Mouse (Mus musculus): ENCODE results near the gene Msmo1. TPM values are rescaled to one million over a fixed set of nuclear protein-coding genes. Genes with fewer than 3 reads are reported as not detected.

The Msmo1 gene
- polyA plus RNA-seq (2012; rRNA removed), result 32.2 and 55.1 TPM in 2 replicates

DNA sequence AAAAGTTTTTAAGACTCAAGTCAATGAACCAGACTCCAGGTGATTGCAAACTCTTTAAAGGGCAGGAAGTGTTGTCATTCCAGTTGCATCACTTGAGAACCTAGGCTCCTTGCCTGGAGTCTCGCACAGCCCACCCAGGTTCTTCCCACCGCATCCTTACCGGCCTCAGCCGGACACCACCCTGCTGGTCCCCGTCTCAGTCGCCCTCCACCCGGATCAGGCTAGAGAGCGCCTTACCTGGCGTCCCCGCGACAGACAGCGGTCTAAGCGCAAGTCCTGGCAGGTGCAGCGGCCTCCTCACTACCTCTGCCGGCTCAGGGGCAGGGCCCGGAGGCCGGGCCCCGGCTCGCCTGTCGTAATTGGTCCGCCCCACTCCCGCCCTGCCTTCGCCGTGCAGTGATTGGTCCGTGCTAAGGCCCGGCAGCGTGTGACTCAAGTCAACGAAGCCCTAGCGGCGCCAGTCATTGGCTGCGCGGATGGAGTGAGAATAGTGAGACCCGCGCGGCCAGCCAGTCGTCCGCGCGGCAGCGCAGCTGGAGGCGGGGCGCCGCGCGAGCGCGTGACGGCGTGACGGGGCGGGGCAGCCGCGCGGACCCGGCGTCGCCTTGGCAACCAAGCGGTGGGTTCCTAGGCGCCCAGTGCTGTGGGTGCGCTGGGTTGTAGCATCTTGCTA is at the start of gene Msmo1:
Gene Msmo1 (minus strand): TSS at position 522 of the 673 bp plus-strand sequence.
- WGBS, result under 1% methylated on average over 60 of the region's 60 CpGs
- peak; percentile 96 for DNase-seq (ENCODE audit: low read depth, low spot score)

DNA sequence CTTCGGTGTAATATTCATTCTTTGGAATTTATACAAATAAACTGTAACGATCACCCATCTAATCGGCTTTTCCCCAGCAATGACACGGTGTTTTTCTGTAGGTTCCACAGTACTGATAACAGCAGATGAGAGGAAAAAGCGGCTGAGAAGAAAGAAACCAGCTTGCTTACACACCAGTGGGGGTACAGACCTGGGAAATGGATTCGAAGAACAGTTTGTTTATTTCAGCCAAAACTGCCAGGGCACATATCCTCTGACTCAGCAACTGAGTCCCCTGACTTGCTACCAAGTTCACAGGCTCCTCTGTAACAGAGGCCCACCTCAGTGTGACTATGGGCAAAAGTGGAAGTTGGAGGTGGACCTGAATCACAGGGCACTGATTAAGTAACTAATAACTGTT is 48.4 kb upstream of the Msmo1 start:
- 87% methylated on average over 6 of the region's 6 CpGs for WGBS
- no peak for DNase-seq (ENCODE audit: low read depth, low spot score)

DNA sequence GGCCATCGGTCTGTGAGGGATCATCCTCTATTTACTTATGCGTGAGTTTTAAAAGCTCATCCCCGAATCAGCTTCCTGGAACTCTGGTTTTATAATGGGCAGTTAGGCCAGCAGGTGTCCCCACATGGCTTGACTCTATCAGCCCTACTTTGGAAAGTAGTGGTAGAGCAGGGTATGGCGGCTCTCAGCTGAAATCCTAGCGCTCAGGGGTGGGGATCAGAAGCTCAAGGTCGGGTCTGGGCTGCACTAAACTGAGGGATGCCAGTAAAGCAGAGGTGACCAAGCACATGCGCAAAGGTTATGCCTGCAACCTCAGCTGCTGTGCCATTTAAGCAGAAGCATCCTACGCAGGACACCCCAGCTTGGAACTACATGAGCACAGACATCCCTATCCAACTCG is 44.3 kb upstream of the Msmo1 start:
- no peak for DNase-seq (ENCODE audit: low read depth, low spot score)
- 57% methylated on average over 9 of the region's 9 CpGs for WGBS

DNA sequence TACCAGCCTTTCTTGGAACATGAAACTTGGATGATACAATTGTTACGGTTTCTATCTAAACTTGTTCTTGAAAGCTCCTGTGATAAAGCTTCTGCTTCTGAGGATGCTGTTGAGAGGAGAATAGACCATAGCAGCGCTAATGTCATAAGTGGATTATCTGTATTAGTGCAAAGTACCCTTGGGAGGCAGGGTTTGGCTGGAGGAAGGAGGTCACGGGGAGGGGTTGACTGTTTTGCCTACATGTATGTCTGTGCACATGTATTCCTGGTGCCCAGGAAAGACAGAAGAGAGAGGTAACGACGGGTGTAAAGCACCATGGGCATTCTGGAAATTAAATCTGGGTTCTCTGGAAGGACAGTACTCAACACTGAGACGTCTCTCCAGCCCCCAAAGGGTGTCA is 40.5 kb upstream of the Msmo1 start:
- DNase-seq (ENCODE audit: low read depth, low spot score), result no peak
- 96% methylated on average over 6 of the region's 6 CpGs for whole genome bisulfite sequencing

DNA sequence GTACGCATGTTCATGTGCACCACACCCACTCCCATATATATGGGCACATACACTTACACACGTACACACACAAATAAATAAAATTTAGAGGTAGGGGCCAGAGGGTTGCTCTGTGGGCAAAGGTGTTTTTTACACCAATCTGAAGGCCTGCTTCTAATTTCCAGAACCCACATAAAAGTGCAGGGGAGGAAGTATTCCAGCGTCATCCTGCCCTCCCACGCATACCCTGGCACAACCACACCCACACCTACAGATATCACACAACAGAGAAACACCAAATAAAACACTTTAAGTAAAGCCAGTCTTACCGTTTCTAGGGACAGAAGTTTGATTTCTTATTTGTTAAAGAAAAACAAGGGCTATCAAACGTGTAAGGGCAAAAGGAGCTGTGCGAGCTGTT is 37.2 kb upstream of the Msmo1 start:
- DNase-seq (ENCODE audit: low read depth, low spot score), result no peak
- WGBS, result 74% methylated on average over 7 of the region's 7 CpGs

DNA sequence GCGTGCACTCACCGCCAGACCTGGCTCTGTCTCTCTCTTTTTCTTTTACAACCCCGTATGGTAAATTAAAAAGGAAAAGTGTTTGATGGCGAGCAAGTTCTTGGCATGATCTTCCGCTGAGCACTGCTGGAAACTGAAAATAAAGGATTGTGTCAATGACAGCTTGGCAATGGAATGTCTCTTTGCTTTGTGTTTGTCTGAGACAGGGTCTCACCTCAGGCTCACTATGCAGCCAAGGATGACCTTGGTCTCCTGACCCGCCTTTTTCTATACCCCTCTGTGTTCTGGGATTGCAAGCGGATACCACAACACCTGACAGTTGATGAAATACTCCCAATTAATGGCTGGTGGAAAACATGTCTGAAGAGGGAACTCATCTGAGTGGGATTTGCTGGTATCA is 36.0 kb upstream of the Msmo1 start:
- no peak for DNase-seq (ENCODE audit: low read depth, low spot score)
- 74% methylated on average over 7 of the region's 7 CpGs for WGBS

DNA sequence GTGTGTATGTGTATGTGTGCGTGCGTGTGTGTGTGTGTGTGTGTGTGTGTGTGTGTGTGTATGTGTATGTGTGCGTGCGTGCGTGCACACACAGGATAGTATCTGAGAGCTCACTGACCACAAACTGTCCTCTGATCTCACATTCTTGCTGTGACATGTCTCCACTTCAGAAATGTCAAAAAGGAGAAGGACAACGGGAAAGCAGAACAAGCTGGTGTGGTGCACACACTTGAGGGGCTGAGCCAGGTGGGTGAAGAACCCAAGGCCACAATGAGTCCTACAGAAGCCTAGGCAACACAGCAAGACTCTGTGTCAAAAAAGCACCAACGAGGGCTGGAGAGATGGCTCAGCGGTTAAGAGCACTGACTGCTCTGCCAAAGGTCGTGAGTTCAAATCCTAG is 35.1 kb upstream of the Msmo1 start:
- whole genome bisulfite sequencing, result 86% methylated on average over 7 of the region's 9 CpGs

DNA sequence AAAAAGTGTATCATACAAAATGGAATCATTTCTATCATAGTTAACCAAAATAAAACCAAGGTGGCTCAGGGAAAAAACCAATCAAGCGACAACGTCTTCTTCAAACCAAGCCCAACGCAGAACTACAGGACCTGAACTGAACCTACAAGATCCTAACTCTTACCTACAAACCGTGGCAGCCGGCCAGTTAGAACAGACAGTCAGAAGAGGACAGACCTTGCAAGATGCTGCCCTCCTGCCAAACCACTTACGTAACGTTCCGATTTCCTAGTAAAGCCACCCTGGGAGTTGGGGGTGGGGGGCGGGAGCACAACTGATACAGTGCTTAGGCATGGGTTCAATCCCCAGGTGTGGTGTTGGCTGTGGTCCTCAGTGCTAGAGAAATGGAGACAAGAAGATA is 33.5 kb upstream of the Msmo1 start:
- WGBS, result 89% methylated on average over 9 of the region's 9 CpGs
- no peak for DNase-seq (ENCODE audit: low read depth, low spot score)

More for the DNA sequence above, 35.1 kb upstream of the Msmo1 start:
- no peak for DNase-seq (ENCODE audit: low read depth, low spot score)

DNA sequence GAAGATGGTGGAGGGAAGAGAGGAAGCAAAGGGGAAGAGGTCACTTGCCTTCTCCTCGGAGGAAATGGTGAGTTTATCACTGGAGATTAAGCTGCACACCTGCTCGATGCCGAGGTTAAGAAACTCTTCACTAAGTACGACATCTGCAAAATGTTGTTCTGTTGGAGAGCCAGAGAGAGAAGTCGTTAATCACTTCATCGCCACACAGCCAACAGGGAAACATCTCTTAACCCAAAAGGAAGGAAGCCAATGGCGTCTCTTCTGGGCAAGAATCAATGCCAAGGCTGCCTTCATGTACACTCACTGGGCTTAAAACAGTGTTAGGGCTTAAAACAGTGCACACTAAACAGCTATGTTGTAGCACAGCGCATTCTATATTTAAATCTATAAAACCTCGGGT is 30.5 kb upstream of the Msmo1 start:
- WGBS, result 69% methylated on average over 9 of the region's 9 CpGs
- no peak for DNase-seq (ENCODE audit: low read depth, low spot score)

DNA sequence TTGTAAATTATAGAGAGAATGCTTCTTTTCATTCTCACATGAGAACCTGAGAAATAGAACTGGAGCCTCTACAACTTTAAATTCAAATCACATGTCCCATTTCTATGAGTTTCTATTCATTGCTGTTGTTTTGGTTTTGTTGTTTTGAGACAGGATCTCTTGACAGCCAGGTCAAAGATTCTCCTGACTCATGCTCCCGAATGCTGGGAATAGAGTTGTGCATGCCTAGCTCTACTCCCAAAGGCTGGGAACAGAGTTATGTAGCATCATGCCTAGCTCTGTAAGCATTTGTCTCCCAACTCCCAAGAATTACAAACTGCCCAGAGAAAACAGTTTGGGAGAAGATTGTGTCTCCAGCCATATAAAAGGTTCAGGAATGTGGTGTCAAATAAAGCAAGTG is 29.2 kb upstream of the Msmo1 start:
- no peak for DNase-seq (ENCODE audit: low read depth, low spot score)
- WGBS, result 76% methylated on average over 1 of the region's 1 CpGs

DNA sequence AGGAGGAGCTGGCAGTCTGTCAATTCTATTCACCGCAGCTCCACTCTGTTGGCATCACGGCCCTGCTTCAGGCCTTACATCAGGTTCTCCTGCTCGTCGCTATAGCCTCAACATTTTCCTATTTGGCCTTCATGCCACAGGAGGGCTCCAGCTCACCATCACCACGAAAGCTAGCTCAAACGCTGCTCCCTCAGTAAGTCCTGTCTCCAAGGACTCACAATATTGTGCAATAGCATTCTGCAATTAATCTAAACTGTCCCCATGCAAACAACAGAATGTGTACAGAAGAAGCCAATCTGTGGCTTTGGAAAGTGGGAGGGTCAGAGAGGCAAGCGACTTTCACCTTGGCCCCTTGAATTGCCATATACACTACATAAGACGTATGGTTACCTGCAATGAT is 27.8 kb upstream of the Msmo1 start:
- DNase-seq (ENCODE audit: low read depth, low spot score), result no peak
- WGBS, result 29% methylated on average over 8 of the region's 8 CpGs

DNA sequence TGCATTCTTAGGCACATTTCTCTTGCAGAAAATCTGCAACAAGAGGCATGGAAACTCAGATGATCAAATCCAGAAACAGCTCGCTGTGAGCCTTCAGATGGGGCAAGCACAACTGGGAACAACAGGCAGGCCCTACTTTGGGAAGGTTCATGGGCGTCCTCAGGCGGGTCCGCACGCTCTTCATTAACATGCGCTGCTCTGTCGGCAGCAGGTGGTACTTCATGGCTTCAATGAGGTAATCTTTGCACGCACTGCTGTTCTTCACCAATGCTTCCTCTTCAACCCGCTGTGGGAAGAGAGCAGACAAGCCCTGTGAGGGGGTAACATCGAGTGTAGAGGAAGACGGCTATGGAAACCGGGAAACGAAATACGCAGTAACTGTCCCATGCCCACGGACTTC is 24.4 kb upstream of the Msmo1 start:
- WGBS, result 96% methylated on average over 15 of the region's 15 CpGs
- no peak for DNase-seq (ENCODE audit: low read depth, low spot score)

DNA sequence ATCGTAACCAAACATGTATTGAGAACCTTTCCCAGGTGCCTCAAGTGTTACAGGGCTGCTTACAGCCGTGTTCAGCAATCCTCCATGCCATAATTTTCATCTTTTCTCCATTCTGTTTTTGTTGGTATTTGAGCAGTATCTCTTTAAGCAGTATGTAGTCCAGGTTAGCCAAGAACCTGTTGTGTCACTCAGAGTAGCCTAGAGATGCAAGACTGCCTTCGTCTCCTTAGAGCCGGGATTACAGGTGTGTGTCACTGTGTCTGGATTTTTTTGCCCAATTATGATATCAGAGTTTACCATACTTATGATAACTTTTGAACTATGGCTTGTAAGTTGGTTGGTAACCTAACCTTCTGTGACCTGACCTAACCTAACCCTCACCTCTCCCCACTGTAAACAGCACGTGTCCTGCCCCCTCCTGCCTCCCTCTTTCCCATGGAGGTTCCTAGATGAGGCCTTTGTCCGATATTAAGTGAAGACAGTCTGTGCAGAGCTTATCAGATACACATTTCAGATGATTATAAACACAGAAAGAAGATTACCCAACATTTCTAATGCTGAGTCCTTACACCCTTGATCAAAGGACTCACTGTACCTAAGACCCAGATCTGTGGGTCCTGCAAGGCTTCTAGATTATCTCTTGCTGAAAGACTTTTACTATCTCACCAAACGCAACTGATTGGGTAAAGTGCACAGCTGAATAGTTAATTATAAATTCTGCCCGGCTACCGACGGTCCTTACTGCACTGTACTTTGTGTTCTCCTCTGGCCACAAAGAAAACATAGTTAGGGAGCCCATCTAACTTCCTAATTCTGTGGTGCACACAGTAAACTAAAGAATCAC is 12.8 kb upstream of the Msmo1 start:
- DNase-seq (ENCODE audit: low read depth, low spot score), result no peak
- 53% methylated on average over 10 of the region's 10 CpGs for WGBS

DNA sequence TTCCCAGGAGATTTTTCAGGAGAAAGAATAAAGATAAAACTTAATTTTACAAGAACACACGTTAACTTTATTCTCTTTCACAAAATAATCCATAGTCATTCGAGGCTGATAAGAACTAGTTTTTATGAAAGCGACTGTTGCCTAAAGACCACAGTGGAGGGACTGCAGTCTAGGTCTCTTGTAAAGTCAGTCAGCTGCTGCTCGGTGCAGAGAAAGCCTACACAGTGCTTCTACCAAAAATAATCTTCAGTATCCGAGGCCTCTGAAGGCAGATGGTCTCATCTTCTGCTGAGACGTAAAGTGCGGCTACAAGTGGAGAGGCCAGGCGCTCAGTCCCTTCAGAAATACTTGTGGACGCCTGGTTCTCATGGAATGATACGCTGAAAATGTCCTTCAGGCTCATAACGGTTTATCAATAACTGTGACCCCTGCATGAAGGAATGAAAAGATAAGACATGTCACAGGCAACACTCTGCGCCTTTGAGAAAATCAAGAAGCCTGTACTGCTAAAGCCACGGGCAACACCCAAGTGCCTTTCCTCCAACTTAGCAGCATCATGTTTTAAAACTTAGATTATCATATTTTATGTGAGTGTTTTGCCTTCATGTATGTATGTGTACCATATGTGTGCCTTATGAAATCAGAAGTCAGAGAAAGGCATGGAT is 7.1 kb upstream of the Msmo1 start:
- 91% methylated on average over 13 of the region's 13 CpGs for WGBS
- no peak for DNase-seq (ENCODE audit: low read depth, low spot score)

DNA sequence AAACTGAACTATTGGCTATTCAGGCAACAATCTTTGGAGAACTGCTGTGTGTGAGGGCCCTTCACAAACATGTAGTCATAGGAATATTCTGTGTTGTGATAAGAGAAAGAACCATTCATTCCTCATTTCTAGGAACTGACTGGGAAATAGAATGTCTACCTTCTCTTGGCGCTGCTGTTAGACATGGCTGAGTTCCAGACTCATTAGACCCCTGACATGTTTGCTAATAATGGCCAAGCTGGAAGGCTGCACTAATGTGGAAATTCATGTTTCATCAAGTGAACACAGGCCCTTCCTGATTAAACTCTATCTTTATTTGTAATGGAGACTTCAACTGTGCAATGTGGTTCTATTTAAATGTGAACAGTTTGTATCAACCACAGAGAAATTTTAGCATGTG is 5.3 kb upstream of the Msmo1 start:
- 93% methylated on average over 1 of the region's 1 CpGs for WGBS
- no peak for DNase-seq (ENCODE audit: low read depth, low spot score)

DNA sequence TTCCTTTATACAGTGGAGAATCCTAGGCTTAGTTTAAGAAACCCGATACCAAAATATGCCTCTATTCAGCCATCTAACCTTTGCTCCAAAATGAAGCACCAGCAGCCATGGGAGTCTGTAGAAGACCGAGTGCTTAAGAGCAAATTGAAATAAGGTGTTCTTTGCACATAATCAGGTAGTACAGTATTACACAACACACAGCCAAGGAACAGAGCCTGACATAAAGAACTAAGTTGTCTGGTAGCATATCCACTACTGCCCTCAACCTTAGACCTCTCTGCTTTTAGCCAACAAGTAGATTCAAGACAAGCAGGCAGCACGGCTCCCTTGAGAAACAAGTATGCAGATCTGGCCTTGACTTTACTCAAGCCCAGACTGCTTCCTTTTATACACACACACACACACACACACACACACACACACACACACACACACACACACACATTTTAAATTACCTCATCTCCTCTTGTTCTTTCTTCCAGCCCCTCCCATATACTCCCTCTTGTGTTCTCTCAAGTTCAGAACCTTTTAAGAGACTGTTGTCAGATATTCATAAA is 3.3 kb upstream of the Msmo1 start:
- DNase-seq (ENCODE audit: low read depth, low spot score), result no peak
- 71% methylated on average over 3 of the region's 3 CpGs for whole genome bisulfite sequencing

DNA sequence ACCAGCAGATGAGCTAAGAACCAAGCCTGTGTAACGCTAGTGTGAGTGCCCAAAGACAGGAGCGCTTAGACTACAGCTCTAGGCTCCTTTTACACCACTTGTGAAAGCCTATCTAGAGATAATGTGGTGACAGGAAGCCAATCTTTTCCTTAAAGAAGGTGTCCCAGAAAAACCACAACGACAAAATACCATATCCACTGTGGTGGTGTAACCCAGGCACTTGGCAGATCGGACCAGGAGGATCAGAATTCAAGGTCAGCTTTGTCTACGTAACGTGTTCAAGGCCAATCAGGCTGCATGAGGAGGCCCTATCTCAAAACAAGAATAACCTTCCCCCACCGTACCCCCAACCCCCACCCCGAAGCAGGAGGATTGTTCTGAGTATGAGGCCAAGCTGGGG is 1.6 kb upstream of the Msmo1 start:
- WGBS, result 94% methylated on average over 8 of the region's 8 CpGs
- DNase-seq (ENCODE audit: low read depth, low spot score), result no peak

DNA sequence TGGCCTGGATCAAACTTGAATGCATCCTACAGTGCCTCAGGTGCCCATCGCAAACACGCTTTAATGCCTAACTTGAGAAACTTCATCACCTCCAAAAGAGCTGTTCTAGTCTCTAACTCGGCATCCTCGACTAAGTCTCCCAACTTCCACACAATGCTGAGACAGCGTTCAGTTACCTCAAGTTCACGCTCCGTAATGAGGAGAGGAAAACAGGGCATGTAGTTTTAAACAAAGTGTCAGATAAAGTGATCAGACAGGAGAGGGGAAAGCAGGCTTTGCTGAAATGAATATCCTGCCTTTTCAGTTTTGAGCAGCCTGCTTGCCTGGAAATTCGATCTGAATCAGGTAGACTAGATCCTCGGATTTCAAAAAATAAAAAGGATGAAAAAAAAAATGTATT is 996 bp downstream of the Msmo1 start:
- 3% methylated on average over 9 of the region's 9 CpGs for WGBS
- no peak for DNase-seq (ENCODE audit: low read depth, low spot score)

DNA sequence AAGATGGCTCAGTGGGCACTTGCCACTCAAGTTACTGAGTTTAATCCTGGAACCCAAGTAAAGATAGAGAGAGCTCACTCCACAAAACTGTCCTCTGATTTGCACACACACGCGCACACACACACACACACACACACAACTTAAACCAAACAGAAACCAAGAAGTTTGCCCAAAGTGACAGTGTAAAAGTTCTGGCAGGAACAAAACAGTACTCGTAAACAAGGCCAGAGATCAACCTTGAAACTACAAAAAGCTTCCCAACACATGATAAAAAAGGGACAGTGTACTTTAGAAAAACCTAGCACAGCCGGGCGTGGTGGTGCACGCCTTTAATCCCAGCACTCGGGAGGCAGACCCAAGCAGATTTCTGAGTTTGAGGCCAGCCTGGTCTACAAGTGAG is 5.4 kb downstream of the Msmo1 start:
- 54% methylated on average over 7 of the region's 7 CpGs for WGBS
- no peak for DNase-seq (ENCODE audit: low read depth, low spot score)

DNA sequence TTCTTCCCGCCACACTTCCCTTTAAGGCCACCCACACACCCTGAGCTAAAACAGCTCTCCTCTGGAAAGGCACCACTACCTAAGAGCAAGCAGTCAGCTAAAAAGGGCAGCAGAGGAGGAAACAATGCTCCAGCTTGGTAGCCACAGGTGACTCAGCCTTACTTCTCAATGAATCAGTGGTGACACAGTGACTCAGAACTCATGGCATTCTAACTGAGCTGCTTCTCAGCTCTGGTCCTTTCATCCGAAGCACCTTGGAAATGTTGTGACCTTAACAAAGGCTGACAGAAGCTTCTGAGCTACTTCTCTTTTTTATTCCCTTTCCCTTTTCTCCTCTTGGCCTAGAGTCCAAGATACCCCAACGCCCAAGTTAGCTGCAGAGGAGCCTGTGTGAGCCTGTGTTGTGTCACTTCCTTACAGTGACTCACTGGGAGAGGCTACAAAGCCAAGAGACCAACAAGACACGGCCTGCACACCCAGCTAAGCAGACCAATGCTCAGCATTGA is 7.3 kb downstream of the Msmo1 start:
- WGBS, result 63% methylated on average over 4 of the region's 4 CpGs
- DNase-seq (ENCODE audit: low read depth, low spot score), result no peak
